In the genomic region with DNA sequence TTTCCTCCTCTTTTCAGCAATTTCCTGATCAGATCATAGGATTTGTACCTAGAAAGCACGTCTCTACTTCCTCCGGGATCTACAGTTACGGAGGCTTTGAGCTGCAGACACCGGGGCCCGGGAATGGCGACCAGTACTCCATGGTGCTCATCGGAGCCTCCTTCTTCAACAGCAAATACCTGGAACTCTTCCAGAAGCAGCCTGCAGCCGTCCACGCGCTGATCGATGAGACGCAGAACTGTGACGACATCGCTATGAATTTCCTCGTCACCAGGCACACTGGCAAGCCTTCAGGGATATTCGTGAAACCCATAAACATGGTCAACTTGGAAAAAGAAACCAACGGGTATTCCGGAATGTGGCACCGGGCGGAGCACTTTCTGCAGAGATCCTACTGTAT, we compare ENCODE assay signal across 7 mouse cellular contexts.
"Had no signal": no experiment of that assay in that cellular context is flagged by ENCODE, and none has a peak within 500 bp of the region (broad histone marks: within the 10 kb centered on the region; RNA-seq: fewer than 3 reads in every experiment).

No protein-coding gene starts in this region.

- DNase-seq: lung, adult 2 months; lung, postnatal 14 days; lung, postnatal 36 days; right cerebral cortex, postnatal 14 days; thymus, adult 2 months; thymus, postnatal 25 days; thymus, postnatal 4 days had no signal
